ENCODE assay signal across 25 mouse cellular contexts in the genomic region with DNA sequence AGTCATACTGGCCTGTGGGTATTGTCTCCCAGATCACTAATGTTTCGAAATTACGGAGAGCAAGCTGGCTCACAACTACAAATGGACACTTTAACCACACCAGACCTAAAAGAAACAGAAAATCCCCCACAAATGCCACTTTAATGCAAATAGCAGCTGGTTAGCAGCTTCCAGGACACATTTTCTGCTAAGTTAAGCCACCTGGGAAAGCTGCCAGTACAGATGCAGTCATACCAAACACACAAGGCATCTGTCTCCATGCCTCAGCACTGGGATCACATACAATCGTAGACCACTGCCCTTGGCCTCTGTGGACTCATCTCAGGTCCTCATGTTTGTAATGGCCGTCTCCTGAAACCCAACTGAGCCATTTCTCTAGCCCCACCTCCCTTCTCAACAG. TPM values are rescaled to one million over a fixed set of nuclear protein-coding genes. Genes with fewer than 3 reads are reported as not detected.
A peak's percentile ranks its signal among the peaks of the same experiment; 100 is the strongest.
DNase-seq lines count a peak whose midpoint lies in the region; ATAC-seq and TF ChIP-seq lines count a peak whose summit lies in the region.
"Had no signal": no experiment of that assay in that cellular context is flagged by ENCODE, and none has a peak within 500 bp of the region (broad histone marks: within the 10 kb centered on the region; RNA-seq: fewer than 3 reads in every experiment).

No protein-coding gene starts in this region.

- no peak overlapping the region for H3K9ac ChIP-seq in limb, embryonic 14.5 days (ENCODE audit: low read depth, low read length, severe bottlenecking)
- no peak overlapping the region for H3K9ac ChIP-seq in forebrain, embryonic 11.5 days (ENCODE audit: low read length)
- H3K9ac ChIP-seq: forebrain, embryonic 12.5 days; heart, embryonic 12.5 days; hindbrain, embryonic 14.5 days had no signal

- H3K4me2 ChIP-seq in limb, embryonic 14.5 days (replicated peaks; ENCODE audit: low read depth, low read length, severe bottlenecking) = no peak overlapping the region
- no peak overlapping the region for H3K4me2 ChIP-seq in forebrain, embryonic 11.5 days (ENCODE audit: low read depth, low read length, severe bottlenecking)
- H3K4me2 ChIP-seq: forebrain, embryonic 12.5 days; heart, embryonic 12.5 days; hindbrain, embryonic 14.5 days had no signal

- intact Hi-C loops in left cerebral cortex, postnatal 10 days (cut with DNase I) = no loop called here

- H3K27ac ChIP-seq in limb, embryonic 14.5 days (replicated peaks; ENCODE audit: low read depth, low read length) = no peak overlapping the region
- H3K27ac ChIP-seq in limb, embryonic 10.5 days = no peak overlapping the region
- H3K27ac ChIP-seq in forebrain, embryonic 11.5 days (ENCODE audit: low read depth, low read length) = no peak overlapping the region
- H3K27ac ChIP-seq: forebrain, embryonic 12.5 days; gastrocnemius, adult 2 months; hindbrain, embryonic 10.5 days; hindbrain, embryonic 14.5 days had no signal

- no peaks in the 10 kb centered on the region for H3K9me3 ChIP-seq in limb, embryonic 14.5 days (ENCODE audit: control insufficient read depth, low read length)
- no peaks in the 10 kb centered on the region for H3K9me3 ChIP-seq in limb, embryonic 10.5 days (replicated peaks)
- no peaks in the 10 kb centered on the region for H3K9me3 ChIP-seq in forebrain, embryonic 11.5 days (ENCODE audit: control insufficient read depth, low read length)
- H3K9me3 ChIP-seq: forebrain, embryonic 12.5 days; heart, embryonic 12.5 days; hindbrain, embryonic 10.5 days had no signal

- peak; percentile 26 to 31 for DNase-seq in left cerebral cortex, adult 18-20 months (ENCODE audit: low spot score in 2 of 2)
- DNase-seq in left cerebral cortex, postnatal 10 days (ENCODE audit: extremely low spot score in 1 of 2, low spot score in 2 of 2) = no peak
- DNase-seq in limb, embryonic 14.5 days (ENCODE audit: low spot score) = peak; percentile 65
- DNase-seq in limb, embryonic 10.5 days (ENCODE audit: low spot score) = no peak
- peak; percentile 33 for DNase-seq in MN1 (ENCODE audit: low spot score)
- DNase-seq in brain, adult 2 months (ENCODE audit: low read depth, low spot score) = peak; percentile 50
- DNase-seq in spleen, adult 12 weeks (ENCODE audit: low spot score) = no peak
- DNase-seq in forebrain, embryonic 11.5 days (ENCODE audit: low spot score) = no peak
- DNase-seq: adrenal gland, adult 2 months; adrenal gland, postnatal 25 days; cerebellum, adult 2 months; cerebellum, postnatal 10 days; gastrocnemius, adult 2 months; gastrocnemius, postnatal 25 days had no signal

- H3K4me3 ChIP-seq in limb, embryonic 14.5 days (replicated peaks; ENCODE audit: low read length) = no peak overlapping the region
- H3K4me3 ChIP-seq in limb, embryonic 10.5 days = no peak overlapping the region
- no peak overlapping the region for H3K4me3 ChIP-seq in forebrain, embryonic 11.5 days (ENCODE audit: low read depth, low read length)
- H3K4me3 ChIP-seq: forebrain, embryonic 12.5 days; gastrocnemius, adult 2 months; heart, embryonic 12.5 days; hindbrain, embryonic 10.5 days had no signal

- no peaks in the 10 kb centered on the region for H3K27me3 ChIP-seq in limb, embryonic 14.5 days (ENCODE audit: control insufficient read depth, insufficient read depth, low read length)
- no peaks in the 10 kb centered on the region for H3K27me3 ChIP-seq in limb, embryonic 10.5 days (ENCODE audit: low read depth, poor library complexity, severe bottlenecking)
- no peaks in the 10 kb centered on the region for H3K27me3 ChIP-seq in forebrain, embryonic 11.5 days (ENCODE audit: control insufficient read depth, insufficient read depth, low read length)
- H3K27me3 ChIP-seq: forebrain, embryonic 12.5 days; heart, embryonic 12.5 days had no signal

- peak; percentile 63 for ATAC-seq in limb, embryonic 14.5 days (ENCODE audit: low FRiP score, low read depth)
- no peak for ATAC-seq in forebrain, embryonic 11.5 days (replicated peaks; ENCODE audit: low FRiP score)
- ATAC-seq: forebrain, embryonic 16.5 days had no signal

- WGBS in limb, embryonic 14.5 days = 79% methylated on average over 4 of the region's 4 CpGs
- WGBS in limb, embryonic 10.5 days = 94% methylated on average over 4 of the region's 4 CpGs
- WGBS in forebrain, embryonic 11.5 days = 86% methylated on average over 4 of the region's 4 CpGs

- peaks cover 63% of the 10 kb centered on the region for H3K36me3 ChIP-seq in limb, embryonic 14.5 days (ENCODE audit: control insufficient read depth, insufficient read depth, low read length)
- peaks cover 85% of the 10 kb centered on the region for H3K36me3 ChIP-seq in limb, embryonic 10.5 days
- no peaks in the 10 kb centered on the region; the same call in 1 of the 2 replicates for H3K36me3 ChIP-seq in forebrain, embryonic 11.5 days (ENCODE audit: control insufficient read depth, insufficient read depth, low read length)

- TF ChIP-seq POLR2A in limb, embryonic 14.5 days (IDR thresholded peaks at IDR 0.05; ENCODE audit: borderline replicate concordance, extremely low read depth, insufficient read depth, insufficient read length) = no peak

- no peaks in the 10 kb centered on the region for H3K4me1 ChIP-seq in limb, embryonic 14.5 days (ENCODE audit: control insufficient read depth, insufficient read depth, low read length)
- no peaks in the 10 kb centered on the region for H3K4me1 ChIP-seq in limb, embryonic 10.5 days
- no peaks in the 10 kb centered on the region for H3K4me1 ChIP-seq in forebrain, embryonic 11.5 days (replicated peaks; ENCODE audit: control insufficient read depth, insufficient read depth, low read length)
- H3K4me1 ChIP-seq: forebrain, embryonic 12.5 days; heart, embryonic 12.5 days; hindbrain, embryonic 10.5 days had no signal

RNA-seq across cellular contexts. Expression of a gene that starts 17.6 kb away (rescaled TPM):
- total RNA-seq in left cerebral cortex, adult 18-20 months (2021) = not detected
- total RNA-seq in left cerebral cortex, postnatal 10 days (2021) = not detected
- polyA plus RNA-seq in limb, embryonic 14.5 days (2012; rRNA removed) = 3.0 and 3.6 TPM in 2 replicates
- polyA plus RNA-seq in limb, embryonic 14.5 days (2014; fragmentation: Nextera tagmentation; extraction: Ambion mirVana) = 2.8 and 5.5 TPM in 2 replicates
- not detected in 2 replicates for polyA plus RNA-seq in limb, embryonic 10.5 days (2016; fragmentation: Nextera tagmentation; extraction: Ambion mirVana)
- not detected in 2 replicates for polyA plus RNA-seq in forebrain, embryonic 11.5 days (2014; fragmentation: Nextera tagmentation; extraction: Ambion mirVana)
- total RNA-seq: adrenal gland, adult 2 months; adrenal gland, postnatal 25 days; gastrocnemius, adult 2 months; gastrocnemius, postnatal 25 days; granulocyte monocyte progenitor cell, adult 5-6 weeks; heart, postnatal 25 days had no signal
- polyA plus RNA-seq: adrenal gland, adult 2 months; embryonic facial prominence, embryonic 11.5 days; forebrain, embryonic 12.5 days; forebrain, embryonic 16.5 days; heart, embryonic 12.5 days; hindbrain, embryonic 10.5 days; hindbrain, embryonic 14.5 days had no signal

RNA-seq across cellular contexts. Expression of a gene that starts 21.4 kb away (rescaled TPM):
- total RNA-seq in left cerebral cortex, adult 18-20 months (2021) = 10 to 100 TPM; 66.1 to 80.0 TPM
- total RNA-seq in left cerebral cortex, postnatal 10 days (2021) = 10 to 100 TPM; 54.0 to 56.9 TPM
- 36.1 and 48.1 TPM in 2 replicates for polyA plus RNA-seq in limb, embryonic 14.5 days (2012; rRNA removed)
- polyA plus RNA-seq in limb, embryonic 14.5 days (2014; fragmentation: Nextera tagmentation; extraction: Ambion mirVana) = 26.1 and 29.3 TPM in 2 replicates
- polyA plus RNA-seq in limb, embryonic 10.5 days (2016; fragmentation: Nextera tagmentation; extraction: Ambion mirVana) = 22.0 and 28.0 TPM in 2 replicates
- 32.5 and 35.9 TPM in 2 replicates for polyA plus RNA-seq in forebrain, embryonic 11.5 days (2014; fragmentation: Nextera tagmentation; extraction: Ambion mirVana)

RNA-seq across cellular contexts. Expression of a gene that starts 42.6 kb away (rescaled TPM):
- under 1 TPM in 1 of 2 experiments, not detected in 1; 0.09 TPM for total RNA-seq in left cerebral cortex, adult 18-20 months (2021)
- total RNA-seq in left cerebral cortex, postnatal 10 days (2021) = under 1 TPM; 0.39 to 0.49 TPM
- 0.05 and 0.08 TPM in 2 replicates for polyA plus RNA-seq in limb, embryonic 14.5 days (2012; rRNA removed)
- 0.08 and 0.15 TPM in 2 replicates for polyA plus RNA-seq in limb, embryonic 14.5 days (2014; fragmentation: Nextera tagmentation; extraction: Ambion mirVana)
- 0.04 and 0.05 TPM in 2 replicates for polyA plus RNA-seq in limb, embryonic 10.5 days (2016; fragmentation: Nextera tagmentation; extraction: Ambion mirVana)
- 0.07 and 0.08 TPM in 2 replicates for polyA plus RNA-seq in forebrain, embryonic 11.5 days (2014; fragmentation: Nextera tagmentation; extraction: Ambion mirVana)
- total RNA-seq: ES-E14; gastrocnemius, adult 2 months; gastrocnemius, postnatal 25 days; granulocyte monocyte progenitor cell, adult 5-6 weeks; heart, adult 8-10 months; heart, postnatal 25 days had no signal
- polyA plus RNA-seq: forebrain, embryonic 12.5 days; forebrain, embryonic 16.5 days; heart, embryonic 12.5 days; heart, embryonic 16.5 days; hindbrain, embryonic 10.5 days; hindbrain, embryonic 14.5 days had no signal

Comparison
In these comparisons a context has a peak if more than half of its experiments do, and no peak if none do; other contexts are left out.
1. DNase-seq: peak in left cerebral cortex, adult 18-20 months (2 of 2), limb, embryonic 14.5 days (single experiment), MN1 (single experiment) and brain, adult 2 months (single experiment); none in left cerebral cortex, postnatal 10 days (0 of 2), limb, embryonic 10.5 days (single experiment), spleen, adult 12 weeks (single experiment) and forebrain, embryonic 11.5 days (single experiment).